Mouse (Mus musculus): ENCODE measurements around the gene Ino80.

The Ino80 gene

GRCm38 (mm10) chr2:119324576-119325318 is 152.7 kb downstream of the Ino80 start:
- in situ Hi-C loops (cut with MboI, MseI): no loop called here

- in situ Hi-C loops (cut with MboI, MseI): no loop called here
Measured at GRCm38 (mm10) chr2:119323866-119324575, 153.5 kb downstream of the Ino80 start.

All from regulatory T cell (primary cell).